Mouse (Mus musculus): ENCODE data around the gene Kcnk7. TPM values are rescaled to one million over a fixed set of nuclear protein-coding genes. Genes with fewer than 3 reads are reported as not detected.

Kcnk7 gene
- total RNA-seq, 2 experiments from 2014 or later, result not detected

DNA sequence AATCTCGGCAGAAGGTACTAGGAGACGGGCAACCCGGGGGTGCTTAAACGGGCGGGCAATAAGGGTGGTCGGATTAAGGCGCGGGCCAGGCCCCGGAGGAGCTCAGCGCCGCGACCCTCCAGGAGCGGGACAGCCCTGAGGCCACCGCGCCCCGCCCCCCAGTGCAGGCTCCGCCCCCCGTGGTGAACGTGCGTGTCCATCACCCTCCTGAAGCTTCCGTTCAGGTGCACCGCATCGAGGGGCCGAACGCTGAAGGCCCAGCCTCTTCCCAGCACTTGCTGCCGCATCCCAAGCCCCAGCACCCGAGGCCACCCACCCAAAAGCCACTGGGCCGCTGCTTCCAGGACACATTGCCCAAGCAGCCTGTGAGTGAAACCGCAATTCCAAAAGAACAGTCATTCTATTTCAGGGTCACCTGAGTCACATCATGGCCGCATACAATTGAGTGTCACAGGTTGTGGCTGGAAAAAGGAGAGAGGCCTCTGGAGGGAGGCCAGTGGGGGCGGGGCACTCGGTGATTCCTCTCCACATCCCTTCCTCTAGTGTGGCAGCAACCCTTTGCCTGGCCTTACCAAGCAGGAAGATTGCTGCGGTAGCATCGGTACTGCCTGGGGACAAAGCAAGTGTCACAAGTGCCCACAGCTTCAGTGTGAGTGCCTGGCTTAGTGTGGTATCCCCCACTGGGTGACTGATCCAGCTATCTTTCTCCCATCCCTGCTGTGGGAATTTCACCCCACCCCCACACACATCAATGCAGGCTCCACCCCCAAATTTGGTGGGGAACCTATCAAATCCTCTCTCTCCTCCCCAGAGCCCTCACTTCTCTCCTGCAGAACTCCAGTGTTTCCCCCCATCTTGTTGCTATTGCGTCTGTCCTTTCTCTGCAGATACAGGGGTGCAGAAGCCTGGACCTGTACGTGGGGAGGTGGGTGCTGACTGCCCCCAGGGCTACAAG, 41.9 kb downstream of the Kcnk7 start:
- Histone ChIP-seq H3K4me3 (no peak overlapping the region), H3K27ac (no peak overlapping the region)
- intact Hi-C loops (cut with DNase I), result no loop called here
- DNase-seq (ENCODE audit: extremely low spot score in 1 of 2, low spot score in 2 of 2), result no peak
- no peak for TF ChIP-seq CTCF (IDR thresholded peaks at IDR 0.05)

GRCm38 (mm10) chr19:5746907-5747363, 42.8 kb downstream of the Kcnk7 start:
- TF ChIP-seq CTCF (IDR thresholded peaks at IDR 0.05), result no peak
- no peak for DNase-seq (ENCODE audit: extremely low spot score in 1 of 2, low spot score in 2 of 2)
- intact Hi-C loops (cut with DNase I), result no loop called here
- Histone ChIP-seq H3K27ac (no peak overlapping the region), H3K4me3 (no peak overlapping the region)

DNA sequence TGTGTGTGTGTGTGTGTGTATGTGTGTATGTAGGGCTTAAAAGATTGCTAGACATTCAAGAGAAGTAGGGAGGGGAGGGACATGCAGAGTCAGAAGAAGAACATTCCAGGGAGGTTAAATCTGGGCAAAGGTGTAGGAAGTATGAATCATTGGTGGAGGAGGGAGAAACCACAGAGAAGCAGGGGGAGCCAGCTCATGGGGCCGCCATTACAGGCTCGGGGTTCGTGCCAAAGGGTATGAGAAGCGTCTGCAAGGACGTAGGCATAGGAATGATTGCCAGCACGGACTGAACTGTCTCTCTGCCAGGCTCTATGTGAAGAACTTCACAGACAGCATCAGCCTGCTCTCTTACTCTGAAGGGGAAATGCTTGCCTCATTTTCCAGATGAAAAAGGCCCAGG, 45.3 kb downstream of the Kcnk7 start:
- intact Hi-C loops (cut with DNase I), result no loop called here
- peak in 1 of 2 experiments; percentile 42 for DNase-seq (ENCODE audit: extremely low spot score in 1 of 2, low spot score in 2 of 2)
- Histone ChIP-seq H3K4me3 (no peak overlapping the region), H3K27ac (no peak overlapping the region)
- TF ChIP-seq CTCF (IDR thresholded peaks at IDR 0.05), result no peak

- H3K4me3 ChIP-seq, result no peak overlapping the region
- H3K27ac ChIP-seq, result no peak overlapping the region
- intact Hi-C loops (cut with DNase I), result no loop called here
- TF ChIP-seq CTCF (IDR thresholded peaks at IDR 0.05), result no peak
- DNase-seq (ENCODE audit: extremely low spot score in 1 of 2, low spot score in 2 of 2), result no peak
Measured at GRCm38 (mm10) chr19:5750951-5751350, 46.8 kb downstream of the Kcnk7 start.

DNA sequence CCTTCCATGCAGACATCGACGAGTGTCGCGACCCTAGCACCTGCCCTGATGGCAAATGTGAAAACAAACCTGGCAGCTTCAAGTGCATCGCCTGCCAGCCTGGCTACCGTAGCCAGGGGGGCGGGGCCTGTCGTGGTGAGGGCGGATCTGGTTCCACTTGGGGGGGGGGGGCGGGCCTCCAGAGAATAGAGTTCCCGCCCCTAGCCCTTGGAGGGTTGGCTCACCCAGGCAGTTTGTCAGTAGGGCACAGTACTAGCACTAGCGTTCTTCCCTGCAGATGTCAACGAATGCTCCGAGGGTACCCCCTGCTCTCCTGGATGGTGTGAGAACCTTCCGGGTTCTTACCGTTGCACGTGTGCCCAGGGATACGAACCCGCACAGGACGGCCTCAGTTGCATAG, 47.6 kb downstream of the Kcnk7 start:
- Histone ChIP-seq H3K4me3 (no peak overlapping the region), H3K27ac (no peak overlapping the region)
- no peak for TF ChIP-seq CTCF (IDR thresholded peaks at IDR 0.05)
- DNase-seq (ENCODE audit: extremely low spot score in 1 of 2, low spot score in 2 of 2), result no peak
- intact Hi-C loops (cut with DNase I), result no loop called here

DNA sequence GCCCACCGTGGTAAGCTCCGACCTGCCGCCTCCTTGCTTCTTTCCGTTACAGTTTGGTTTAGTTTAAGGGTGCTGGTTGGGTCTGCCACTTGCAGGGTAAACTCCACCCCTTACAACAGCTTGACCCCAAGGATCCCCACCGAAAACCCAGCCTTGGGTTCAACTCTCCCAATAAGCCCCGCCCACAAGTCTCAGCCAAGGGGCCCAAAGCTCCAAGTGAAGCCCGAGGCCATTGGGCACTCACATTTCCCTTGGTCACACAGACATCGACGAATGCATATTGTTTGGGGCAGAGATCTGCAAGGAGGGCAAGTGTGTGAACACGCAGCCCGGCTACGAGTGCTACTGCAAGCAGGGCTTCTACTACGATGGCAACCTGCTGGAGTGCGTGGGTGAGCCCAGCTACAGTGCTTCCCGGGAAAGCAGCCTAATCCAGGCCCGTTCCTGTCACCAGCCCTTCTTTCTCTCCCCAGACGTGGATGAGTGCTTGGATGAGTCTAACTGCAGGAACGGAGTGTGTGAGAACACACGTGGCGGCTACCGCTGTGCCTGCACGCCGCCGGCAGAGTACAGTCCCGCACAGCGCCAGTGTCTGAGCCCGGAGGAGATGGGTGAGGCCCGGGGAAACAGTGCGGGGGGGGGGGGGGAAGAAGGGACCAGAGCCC, 52.3 kb downstream of the Kcnk7 start:
- intact Hi-C loops (cut with DNase I), result no loop called here
- no peak for TF ChIP-seq CTCF (IDR thresholded peaks at IDR 0.05)
- peak; percentile 70 to 77 for DNase-seq (ENCODE audit: extremely low spot score in 1 of 2, low spot score in 2 of 2)
- no peak overlapping the region for H3K4me3 ChIP-seq
- no peak overlapping the region for H3K27ac ChIP-seq

Small RNAs within 50 kb of the gene (microRNA-seq; reads per million reads assigned to microRNA genes)
- 1.9 to 2.4 reads per million in 2 experiments for gene Mir6987

Other genes with a start within 250 kb of the Kcnk7 start
- gene Ccdc85b, start 246.5 kb upstream of the Kcnk7 start, total RNA-seq (2021), result 10 to 100 TPM; 29.5 to 30.6 TPM
- gene Fibp, start 243.8 kb upstream of the Kcnk7 start, total RNA-seq (2021), result 10 to 100 TPM; 88.9 to 92.1 TPM
- under 1 TPM; 0.36 to 0.47 TPM for gene Ctsw, start 235.9 kb upstream of the Kcnk7 start, total RNA-seq (2021)
- 10 to 100 TPM; 16.8 to 17.2 TPM for gene Efemp2, start 230.4 kb upstream of the Kcnk7 start, total RNA-seq (2021)
- gene Mus81, start 216.0 kb upstream of the Kcnk7 start, total RNA-seq (2021), result 10 to 100 TPM; 33.3 to 33.4 TPM
- gene Cfl1, start 213.9 kb upstream of the Kcnk7 start, total RNA-seq (2021), result 1,000 to 10,000 TPM; 1,296 to 1,301 TPM
- gene 1700020D05Rik, start 200.6 kb upstream of the Kcnk7 start, total RNA-seq (2021), result 1 to 10 TPM; 8.0 to 9.2 TPM
- 10 to 100 TPM; 81.5 to 89.0 TPM for gene Snx32, start 193.8 kb upstream of the Kcnk7 start, total RNA-seq (2021)
- not detected for gene Ovol1, start 143.7 kb upstream of the Kcnk7 start, total RNA-seq (2021)
- gene Ap5b1, start 136.3 kb upstream of the Kcnk7 start, total RNA-seq (2021), result 1 to 10 TPM; 5.4 to 6.0 TPM
- gene Rnaseh2c, start 102.5 kb upstream of the Kcnk7 start, total RNA-seq (2021), result 10 to 100 TPM; 77.7 to 82.4 TPM
- 10 to 100 TPM; 94.3 to 99.2 TPM for gene Kat5, start 94.1 kb upstream of the Kcnk7 start, total RNA-seq (2021)
- 10 to 100 TPM; 23.4 to 25.4 TPM for gene Rela, start 66.9 kb upstream of the Kcnk7 start, total RNA-seq (2021)
- 10 to 100 TPM; 18.2 to 19.0 TPM for gene Sipa1, start 40.7 kb upstream of the Kcnk7 start, total RNA-seq (2021)
- gene Map3k11, start 15.6 kb upstream of the Kcnk7 start, total RNA-seq (2021), result 10 to 100 TPM; 16.2 to 17.0 TPM
- gene Pcnx3, start 15.5 kb upstream of the Kcnk7 start, total RNA-seq (2021), result 10 to 100 TPM; 77.5 to 80.0 TPM
- gene Ehbp1l1, start 21.9 kb downstream of the Kcnk7 start, total RNA-seq (2021), result 10 to 100 TPM; 21.1 to 30.7 TPM
- 10 to 100 TPM; 27.5 to 32.4 TPM for gene Fam89b, start 25.3 kb downstream of the Kcnk7 start, total RNA-seq (2021)
- gene Ltbp3, start 36.5 kb downstream of the Kcnk7 start, total RNA-seq (2021), result 10 to 100 TPM; 38.9 to 43.1 TPM
- 10 to 100 TPM; 92.0 to 98.0 TPM for gene Scyl1, start 67.1 kb downstream of the Kcnk7 start, total RNA-seq (2021)
- gene Frmd8, start 170.9 kb downstream of the Kcnk7 start, total RNA-seq (2021), result 10 to 100 TPM; 10.1 to 13.4 TPM
- gene Slc25a45, start 173.4 kb downstream of the Kcnk7 start, total RNA-seq (2021), result 1 to 10 TPM; 2.5 to 2.7 TPM
- gene Tigd3, start 189.8 kb downstream of the Kcnk7 start, total RNA-seq (2021), result 1 to 10 TPM; 4.3 to 4.7 TPM
- 100 to 1,000 TPM in 1 of 2 experiments, 10 to 100 TPM in 1; 94.8 to 100 TPM for gene Dpf2, start 208.6 kb downstream of the Kcnk7 start, total RNA-seq (2021)
- 1 to 10 TPM; 4.7 to 4.9 TPM for gene Cdc42ep2, start 220.4 kb downstream of the Kcnk7 start, total RNA-seq (2021)